Mouse (Mus musculus) adrenal gland, adult 10 weeks (tissue): ENCODE measurements around the gene A430089I19Rik. TPM values are rescaled to one million over a fixed set of nuclear protein-coding genes. Genes with fewer than 3 reads are reported as not detected.

Experiments used
- polyA plus RNA-seq: library from polyadenylated mRNA; stranded (reverse); fragments of 350-450 nt; fragmentation: Illumina TruSeq; extraction: RNeasy Lipid Tissue Mini Kit (QIAGEN cat#74804); gene quantifications from one replicate; pipeline ENCODE4 v1.2.3, GENCODE M21; 2014; ENCODE audit warnings: low read depth, low replicate concordance

A430089I19Rik gene
- polyA plus RNA-seq: not detected

GRCm38 (mm10) chr5:94306696-94307095 lies at the start of gene A430089I19Rik:
Gene A430089I19Rik, minus strand, starts transcription at chr5:94306796.

GRCm38 (mm10) chr5:94339449-94339848 lies 32.9 kb upstream of the A430089I19Rik start, which contains the start of gene AA792892:
Gene AA792892, plus strand, starts transcription at chr5:94339749.

GRCm38 (mm10) chr5:94314135-94314534 lies 7.5 kb upstream of the A430089I19Rik start, which contains the start of gene Gm6502:
Gene Gm6502, plus strand, starts transcription at chr5:94314435.

Other genes with a start within 250 kb of the A430089I19Rik start
- gene BC061212, start 236.3 kb downstream of the A430089I19Rik start, polyA plus RNA-seq: not detected
- not detected for gene Gm6351, start 230.4 kb downstream of the A430089I19Rik start, polyA plus RNA-seq
- not detected for gene Gm3106, start 88.8 kb downstream of the A430089I19Rik start, polyA plus RNA-seq
- not detected for gene Gm6502, start 7.6 kb upstream of the A430089I19Rik start, polyA plus RNA-seq
- not detected for gene AA792892, start 33.0 kb upstream of the A430089I19Rik start, polyA plus RNA-seq
- gene Gm7682, start 139.0 kb upstream of the A430089I19Rik start, polyA plus RNA-seq: not detected
- gene Gm3139, start 219.5 kb upstream of the A430089I19Rik start, polyA plus RNA-seq: not detected